Mouse (Mus musculus): ENCODE measurements around the gene Gcm1. TPM values are rescaled to one million over a fixed set of nuclear protein-coding genes. Genes with fewer than 3 reads are reported as not detected.

The Gcm1 gene
- polyA plus RNA-seq, 2 experiments = 0.03 to 0.11 TPM

DNA sequence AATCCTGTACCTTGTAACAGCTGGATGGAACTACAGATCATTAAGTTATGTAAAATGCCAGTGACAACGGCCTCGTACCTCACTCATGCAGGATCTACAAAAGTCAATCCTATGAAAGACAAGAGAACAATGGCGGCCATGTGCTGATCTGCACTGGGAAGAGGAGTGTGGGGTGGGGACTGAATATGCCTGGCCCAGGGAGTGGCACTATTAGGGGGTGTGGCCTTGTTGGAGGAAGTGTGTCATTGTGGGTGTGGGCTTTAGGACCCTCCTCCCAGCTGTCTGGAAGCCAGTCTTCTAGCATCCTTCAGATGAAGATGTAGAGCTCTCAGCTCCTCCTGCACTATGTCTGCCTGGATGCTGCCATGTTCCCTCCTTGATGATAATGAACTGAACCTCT lies 38.9 kb downstream of the Gcm1 start:
- DNase-seq (ENCODE audit: low spot score) (no peak), ATAC-seq (ENCODE audit: low FRiP score, low read depth) (no peak)
- no peak overlapping the region for H3K9ac ChIP-seq (ENCODE audit: low read depth, low read length, severe bottlenecking)
- no peaks in the 10 kb centered on the region for H3K4me1 ChIP-seq (ENCODE audit: control insufficient read depth, insufficient read depth, low read length)
- H3K27ac ChIP-seq (replicated peaks; ENCODE audit: low read depth, low read length) = no peak overlapping the region
- no peaks in the 10 kb centered on the region for H3K9me3 ChIP-seq (ENCODE audit: control insufficient read depth, low read length)
- TF ChIP-seq POLR2A (IDR thresholded peaks at IDR 0.05; ENCODE audit: borderline replicate concordance, extremely low read depth, insufficient read depth, insufficient read length) = no peak
- H3K4me3 ChIP-seq (replicated peaks; ENCODE audit: low read length) = no peak overlapping the region
- WGBS = 91% methylated on average over 3 of the region's 3 CpGs
- H3K36me3 ChIP-seq (ENCODE audit: control insufficient read depth, insufficient read depth, low read length) = peaks cover 65% of the 10 kb centered on the region
- no peak overlapping the region for H3K4me2 ChIP-seq (replicated peaks; ENCODE audit: low read depth, low read length, severe bottlenecking)
- H3K27me3 ChIP-seq (ENCODE audit: control insufficient read depth, insufficient read depth, low read length) = no peaks in the 10 kb centered on the region

DNA sequence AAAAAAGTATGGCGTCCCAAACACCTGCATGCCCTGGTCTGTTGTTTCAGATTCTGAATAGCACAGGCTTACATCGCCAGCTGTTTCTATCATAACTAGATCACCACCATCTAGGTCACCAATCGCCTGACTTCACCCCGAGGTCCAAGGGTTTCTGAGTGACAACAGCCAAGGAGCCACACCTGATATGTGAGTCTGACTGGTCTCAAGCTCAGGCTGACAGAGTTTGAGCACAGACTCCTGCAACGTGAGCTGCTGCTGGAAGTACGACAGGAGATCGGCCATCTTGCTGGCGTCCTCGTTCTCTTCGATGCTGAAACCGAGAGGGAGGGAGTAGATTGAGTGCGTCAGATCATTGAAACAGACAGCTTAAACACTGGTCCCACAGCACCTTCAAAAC lies 44.0 kb downstream of the Gcm1 start:
- 96% methylated on average over 12 of the region's 12 CpGs for WGBS
- Histone ChIP-seq H3K27me3 (ENCODE audit: control insufficient read depth, insufficient read depth, low read length) (no peaks in the 10 kb centered on the region), H3K9me3 (ENCODE audit: control insufficient read depth, low read length) (peaks cover 7% of the 10 kb centered on the region; the same call in 1 of the 2 replicates), H3K4me3 (replicated peaks; ENCODE audit: low read length) (no peak overlapping the region), H3K9ac (ENCODE audit: low read depth, low read length, severe bottlenecking) (no peak overlapping the region), H3K4me2 (replicated peaks; ENCODE audit: low read depth, low read length, severe bottlenecking) (no peak overlapping the region), H3K27ac (replicated peaks; ENCODE audit: low read depth, low read length) (no peak overlapping the region), H3K4me1 (ENCODE audit: control insufficient read depth, insufficient read depth, low read length) (no peaks in the 10 kb centered on the region), H3K36me3 (ENCODE audit: control insufficient read depth, insufficient read depth, low read length) (peaks cover 80% of the 10 kb centered on the region)
- DNase-seq (ENCODE audit: low spot score) = no peak
- TF ChIP-seq POLR2A (IDR thresholded peaks at IDR 0.05; ENCODE audit: borderline replicate concordance, extremely low read depth, insufficient read depth, insufficient read length) = no peak
- ATAC-seq (ENCODE audit: low FRiP score, low read depth) = no peak

DNA sequence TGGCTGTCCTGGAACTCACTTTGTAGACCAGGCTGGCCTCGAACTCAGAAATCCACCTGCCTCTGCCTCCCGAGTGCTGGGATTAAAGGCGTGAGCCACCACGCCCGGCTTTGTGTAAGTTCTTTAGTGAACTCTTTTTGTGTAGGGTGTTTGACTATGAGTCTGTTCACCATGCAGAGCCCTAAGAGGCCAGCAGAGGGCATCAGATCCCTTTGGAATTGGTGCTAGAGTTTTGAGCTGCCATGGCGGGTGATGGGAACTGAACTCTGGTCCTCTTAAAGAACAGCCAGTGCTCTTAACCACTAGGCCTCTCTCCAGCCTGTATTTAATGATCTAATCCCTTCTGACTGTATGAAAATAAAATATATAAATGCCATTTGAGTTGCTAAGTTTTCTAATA lies 44.7 kb downstream of the Gcm1 start:
- Histone ChIP-seq H3K4me1 (ENCODE audit: control insufficient read depth, insufficient read depth, low read length) (no peaks in the 10 kb centered on the region), H3K4me2 (replicated peaks; ENCODE audit: low read depth, low read length, severe bottlenecking) (no peak overlapping the region), H3K4me3 (replicated peaks; ENCODE audit: low read length) (no peak overlapping the region), H3K27ac (replicated peaks; ENCODE audit: low read depth, low read length) (no peak overlapping the region), H3K9ac (ENCODE audit: low read depth, low read length, severe bottlenecking) (no peak overlapping the region), H3K27me3 (ENCODE audit: control insufficient read depth, insufficient read depth, low read length) (no peaks in the 10 kb centered on the region), H3K9me3 (ENCODE audit: control insufficient read depth, low read length) (peaks cover 7% of the 10 kb centered on the region; the same call in 1 of the 2 replicates), H3K36me3 (ENCODE audit: control insufficient read depth, insufficient read depth, low read length) (peaks cover 82% of the 10 kb centered on the region)
- DNase-seq (ENCODE audit: low spot score) (no peak), ATAC-seq (ENCODE audit: low FRiP score, low read depth) (no peak)
- TF ChIP-seq POLR2A (IDR thresholded peaks at IDR 0.05; ENCODE audit: borderline replicate concordance, extremely low read depth, insufficient read depth, insufficient read length) = no peak
- WGBS = 98% methylated on average over 6 of the region's 6 CpGs

DNA sequence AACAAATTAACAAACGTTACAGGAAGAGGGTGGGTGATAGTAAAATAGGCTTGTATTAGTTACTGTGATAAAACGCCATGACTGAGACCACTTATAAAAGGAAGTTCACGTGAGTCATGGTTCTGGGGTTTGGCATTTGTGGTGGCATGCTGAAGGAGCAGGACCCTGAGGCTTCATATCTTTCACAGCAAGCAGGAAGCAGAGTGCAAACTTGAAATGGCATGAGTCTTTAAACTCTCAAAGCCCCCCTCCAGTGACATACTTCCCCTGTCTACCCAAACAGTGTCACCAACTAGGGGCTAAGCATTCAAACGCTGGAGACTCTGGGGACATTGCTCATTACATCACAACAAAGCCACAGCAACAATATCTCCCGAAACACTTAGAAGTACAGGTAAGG lies 49.2 kb downstream of the Gcm1 start:
- TF ChIP-seq POLR2A (IDR thresholded peaks at IDR 0.05; ENCODE audit: borderline replicate concordance, extremely low read depth, insufficient read depth, insufficient read length) = no peak
- no peak overlapping the region for H3K27ac ChIP-seq (replicated peaks; ENCODE audit: low read depth, low read length)
- no peak for DNase-seq (ENCODE audit: low spot score)
- H3K4me1 ChIP-seq (ENCODE audit: control insufficient read depth, insufficient read depth, low read length) = no peaks in the 10 kb centered on the region
- H3K9ac ChIP-seq (ENCODE audit: low read depth, low read length, severe bottlenecking) = no peak overlapping the region
- no peak for ATAC-seq (ENCODE audit: low FRiP score, low read depth)
- no peak overlapping the region for H3K4me3 ChIP-seq (replicated peaks; ENCODE audit: low read length)
- no peak overlapping the region for H3K4me2 ChIP-seq (replicated peaks; ENCODE audit: low read depth, low read length, severe bottlenecking)
- H3K27me3 ChIP-seq (ENCODE audit: control insufficient read depth, insufficient read depth, low read length) = no peaks in the 10 kb centered on the region
- H3K9me3 ChIP-seq (ENCODE audit: control insufficient read depth, low read length) = peaks cover 7% of the 10 kb centered on the region; the same call in 1 of the 2 replicates
- H3K36me3 ChIP-seq (ENCODE audit: control insufficient read depth, insufficient read depth, low read length) = peaks cover 73% of the 10 kb centered on the region
- 73% methylated on average over 5 of the region's 5 CpGs for whole genome bisulfite sequencing

GRCm38 (mm10) chr9:78101431-78101830 lies 49.7 kb downstream of the Gcm1 start:
- Histone ChIP-seq H3K4me2 (replicated peaks; ENCODE audit: low read depth, low read length, severe bottlenecking) (no peak overlapping the region), H3K4me1 (ENCODE audit: control insufficient read depth, insufficient read depth, low read length) (0 out of 2 replicates have a peak, but pooled peaks cover 1% of the 10 kb centered on the region), H3K9ac (ENCODE audit: low read depth, low read length, severe bottlenecking) (no peak overlapping the region), H3K27me3 (ENCODE audit: control insufficient read depth, insufficient read depth, low read length) (no peaks in the 10 kb centered on the region), H3K27ac (replicated peaks; ENCODE audit: low read depth, low read length) (no peak overlapping the region), H3K9me3 (ENCODE audit: control insufficient read depth, low read length) (peaks cover 6% of the 10 kb centered on the region; the same call in 1 of the 2 replicates), H3K36me3 (ENCODE audit: control insufficient read depth, insufficient read depth, low read length) (peaks cover 70% of the 10 kb centered on the region), H3K4me3 (replicated peaks; ENCODE audit: low read length) (no peak overlapping the region)
- ATAC-seq (ENCODE audit: low FRiP score, low read depth) (no peak), DNase-seq (ENCODE audit: low spot score) (no peak)
- TF ChIP-seq POLR2A (IDR thresholded peaks at IDR 0.05; ENCODE audit: borderline replicate concordance, extremely low read depth, insufficient read depth, insufficient read length) = no peak
- 67% methylated on average over 4 of the region's 4 CpGs for WGBS

Data from limb, embryonic 14.5 days (tissue).